Mouse (Mus musculus): ENCODE data around the gene 2310022B05Rik. TPM values are rescaled to one million over a fixed set of nuclear protein-coding genes. Genes with fewer than 3 reads are reported as not detected.
A peak's percentile ranks its signal among the peaks of the same experiment; 100 is the strongest.

Gene 2310022B05Rik
- total RNA-seq (2015; ENCODE audit: low replicate concordance) (38.6 and 42.8 TPM in 2 replicates), total RNA-seq (2017; ENCODE audit: low replicate concordance) (12.5 and 17.8 TPM in 2 replicates)

- peak; percentile 82 for ATAC-seq (replicated peaks; ENCODE audit: low FRiP score, poor library complexity, severe bottlenecking)
Observed at GRCm38 (mm10) chr8:124663112-124663873, at the start of gene 2310022B05Rik. TSS of gene 2310022B05Rik (minus strand) at chr8:124663369.

GRCm38 (mm10) chr8:124705823-124706222 lies 42.7 kb upstream of the 2310022B05Rik start:
- no peak for ATAC-seq (replicated peaks; ENCODE audit: low FRiP score, poor library complexity, severe bottlenecking)

GRCm38 (mm10) chr8:124704376-124704775 lies 41.2 kb upstream of the 2310022B05Rik start:
- ATAC-seq (replicated peaks; ENCODE audit: low FRiP score, poor library complexity, severe bottlenecking), result no peak

GRCm38 (mm10) chr8:124703526-124703925 lies 40.4 kb upstream of the 2310022B05Rik start:
- no peak for ATAC-seq (replicated peaks; ENCODE audit: low FRiP score, poor library complexity, severe bottlenecking)

- no peak for ATAC-seq (replicated peaks; ENCODE audit: low FRiP score, poor library complexity, severe bottlenecking)
Observed at GRCm38 (mm10) chr8:124702183-124702582, 39.0 kb upstream of the 2310022B05Rik start.

- no peak for ATAC-seq (replicated peaks; ENCODE audit: low FRiP score, poor library complexity, severe bottlenecking)
Observed at GRCm38 (mm10) chr8:124701023-124701422, 37.9 kb upstream of the 2310022B05Rik start.

GRCm38 (mm10) chr8:124700271-124700670 lies 37.1 kb upstream of the 2310022B05Rik start:
- ATAC-seq (replicated peaks; ENCODE audit: low FRiP score, poor library complexity, severe bottlenecking), result no peak

- ATAC-seq (replicated peaks; ENCODE audit: low FRiP score, poor library complexity, severe bottlenecking), result no peak
Observed at GRCm38 (mm10) chr8:124695424-124696100, 32.4 kb upstream of the 2310022B05Rik start.

GRCm38 (mm10) chr8:124691706-124692105 lies 28.5 kb upstream of the 2310022B05Rik start:
- ATAC-seq (replicated peaks; ENCODE audit: low FRiP score, poor library complexity, severe bottlenecking), result no peak

- no peak for ATAC-seq (replicated peaks; ENCODE audit: low FRiP score, poor library complexity, severe bottlenecking)
Observed at GRCm38 (mm10) chr8:124688899-124689298, 25.7 kb upstream of the 2310022B05Rik start.

- ATAC-seq (replicated peaks; ENCODE audit: low FRiP score, poor library complexity, severe bottlenecking), result no peak
Observed at GRCm38 (mm10) chr8:124682218-124682617, 19.0 kb upstream of the 2310022B05Rik start.

GRCm38 (mm10) chr8:124681792-124682157 lies 18.6 kb upstream of the 2310022B05Rik start:
- ATAC-seq (replicated peaks; ENCODE audit: low FRiP score, poor library complexity, severe bottlenecking), result no peak

- no peak for ATAC-seq (replicated peaks; ENCODE audit: low FRiP score, poor library complexity, severe bottlenecking)
Observed at GRCm38 (mm10) chr8:124681077-124681791, 18.1 kb upstream of the 2310022B05Rik start.

- ATAC-seq (replicated peaks; ENCODE audit: low FRiP score, poor library complexity, severe bottlenecking), result no peak
Observed at GRCm38 (mm10) chr8:124678246-124678645, 15.1 kb upstream of the 2310022B05Rik start.

- ATAC-seq (replicated peaks; ENCODE audit: low FRiP score, poor library complexity, severe bottlenecking), result peak; percentile 76
Observed at GRCm38 (mm10) chr8:124677486-124677885, 14.3 kb upstream of the 2310022B05Rik start.

- ATAC-seq (replicated peaks; ENCODE audit: low FRiP score, poor library complexity, severe bottlenecking), result peak; percentile 6; the same call in 1 of the 2 replicates
Observed at GRCm38 (mm10) chr8:124677078-124677477, 13.9 kb upstream of the 2310022B05Rik start.

- no peak for ATAC-seq (replicated peaks; ENCODE audit: low FRiP score, poor library complexity, severe bottlenecking)
Observed at GRCm38 (mm10) chr8:124676661-124677060, 13.5 kb upstream of the 2310022B05Rik start.

- no peak for ATAC-seq (replicated peaks; ENCODE audit: low FRiP score, poor library complexity, severe bottlenecking)
Observed at GRCm38 (mm10) chr8:124672345-124672744, 9.2 kb upstream of the 2310022B05Rik start.

GRCm38 (mm10) chr8:124668798-124669197 lies 5.6 kb upstream of the 2310022B05Rik start:
- no peak for ATAC-seq (replicated peaks; ENCODE audit: low FRiP score, poor library complexity, severe bottlenecking)

- ATAC-seq (replicated peaks; ENCODE audit: low FRiP score, poor library complexity, severe bottlenecking), result no peak
Observed at GRCm38 (mm10) chr8:124664414-124664813, 1.2 kb upstream of the 2310022B05Rik start.
